Mouse (Mus musculus) MEL-GATA-1-ER (cell line): ENCODE results near the gene Suz12.
"Not testable (repeated sequence)": the region's sequence is repeated elsewhere in the genome, so short reads cannot be mapped to it uniquely, and the experiment has no call there.

Experiments
- DNase-seq: peaks from one replicate; pipeline ENCODE4 v3.0.0-alpha.2; 2012; ENCODE audit warnings: low read depth; ENCODE audit errors: extremely low read depth

The Suz12 gene

DNA sequence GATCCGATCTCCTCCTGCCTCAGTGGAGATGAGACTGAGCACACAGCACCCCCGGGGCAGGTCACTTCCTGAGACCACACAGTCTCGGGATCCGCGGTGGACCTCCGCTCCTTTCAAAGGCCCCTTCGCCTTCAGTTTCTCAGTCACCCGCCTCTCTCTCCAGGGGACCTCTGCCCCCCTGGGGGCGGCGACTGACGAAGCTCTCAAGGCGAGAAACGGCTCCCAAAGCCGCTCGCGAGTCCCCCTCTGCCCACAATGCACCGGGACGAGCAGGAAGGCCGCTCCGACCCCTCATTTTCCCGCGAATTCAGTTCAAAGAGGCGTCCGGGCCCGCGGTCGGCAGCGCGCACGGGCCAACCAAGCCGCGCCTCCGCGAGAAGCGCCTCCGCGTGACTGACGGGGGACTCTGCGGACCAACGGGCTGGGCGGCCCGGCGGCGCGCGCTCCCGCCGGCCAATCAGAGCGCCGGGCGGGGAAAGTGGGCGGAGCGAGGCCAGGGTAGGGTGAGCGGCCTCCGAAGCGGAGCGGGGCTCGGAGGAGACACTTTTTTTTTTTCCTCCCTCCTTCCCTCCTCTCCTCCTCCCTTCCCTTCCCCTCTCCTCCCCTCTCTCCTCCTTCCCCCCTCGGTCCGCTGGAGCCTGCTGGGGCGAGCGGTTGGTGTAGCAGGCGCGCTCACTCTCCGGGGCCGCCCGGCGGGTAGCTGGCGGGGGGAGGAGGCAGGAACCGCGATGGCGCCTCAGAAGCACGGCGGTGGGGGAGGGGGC is at the start of gene Suz12:
Suz12 (plus strand) TSS at position 515 of the 764 bp plus-strand sequence.
- peak; percentile 88 for DNase-seq

DNA sequence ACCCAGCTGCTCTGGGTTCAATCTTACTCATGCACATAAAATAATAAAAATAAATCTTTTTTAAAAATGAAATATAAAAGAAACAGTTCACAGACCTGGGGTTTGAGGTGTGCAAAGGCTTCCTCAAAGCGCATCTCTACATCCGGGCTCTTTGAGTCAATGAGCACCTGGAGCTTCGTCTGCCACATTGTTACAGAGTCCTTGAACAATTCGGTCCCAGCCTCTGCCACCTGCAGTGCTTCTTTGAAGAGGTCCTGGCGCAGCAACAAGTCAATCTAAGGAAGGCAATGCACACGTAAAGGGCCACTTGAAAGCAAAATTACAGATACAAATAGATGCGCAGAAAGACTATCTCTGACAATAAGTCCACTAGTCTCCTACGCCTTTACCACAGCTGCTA is 49.8 kb upstream of the Suz12 start:
- DNase-seq: no peak

DNA sequence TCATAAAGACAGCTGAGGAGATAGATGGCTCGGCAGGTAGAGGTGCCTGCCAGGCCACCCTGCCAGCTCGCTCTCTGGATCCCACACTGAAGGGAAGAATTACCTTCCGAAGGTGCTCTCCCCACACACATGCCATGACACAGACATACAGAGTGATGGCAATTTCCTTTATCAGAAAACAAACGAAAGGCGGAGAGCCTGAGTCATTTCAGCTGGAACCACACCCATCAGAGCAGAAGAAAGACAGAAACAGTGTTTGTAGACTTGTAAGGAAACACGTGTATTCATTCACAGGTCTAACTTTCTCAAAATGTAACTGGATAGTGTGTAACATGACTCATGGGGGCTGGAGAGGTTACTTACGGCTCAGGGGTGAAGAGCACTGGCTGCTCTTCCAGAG is 49.3 kb upstream of the Suz12 start:
- no peak for DNase-seq

DNA sequence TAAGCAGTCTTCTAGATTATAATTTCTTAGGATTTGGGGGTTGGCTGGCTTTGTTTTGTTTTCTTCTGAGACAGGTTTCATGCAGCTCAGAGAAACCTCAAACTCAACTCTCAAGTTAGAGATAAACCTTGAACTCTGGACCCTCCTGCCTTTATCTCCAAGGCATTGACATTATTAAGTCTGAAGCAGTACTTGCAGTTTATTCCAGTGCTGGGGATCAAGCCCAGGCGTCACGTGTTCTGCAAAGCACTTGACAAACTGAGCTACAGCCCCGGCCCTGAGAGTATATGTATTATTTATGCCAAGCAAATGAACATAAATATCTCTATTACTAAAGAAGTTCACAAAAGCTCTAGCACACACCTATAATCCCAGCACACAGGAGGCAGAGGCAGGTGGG is 45.6 kb upstream of the Suz12 start:
- DNase-seq: no peak

DNA sequence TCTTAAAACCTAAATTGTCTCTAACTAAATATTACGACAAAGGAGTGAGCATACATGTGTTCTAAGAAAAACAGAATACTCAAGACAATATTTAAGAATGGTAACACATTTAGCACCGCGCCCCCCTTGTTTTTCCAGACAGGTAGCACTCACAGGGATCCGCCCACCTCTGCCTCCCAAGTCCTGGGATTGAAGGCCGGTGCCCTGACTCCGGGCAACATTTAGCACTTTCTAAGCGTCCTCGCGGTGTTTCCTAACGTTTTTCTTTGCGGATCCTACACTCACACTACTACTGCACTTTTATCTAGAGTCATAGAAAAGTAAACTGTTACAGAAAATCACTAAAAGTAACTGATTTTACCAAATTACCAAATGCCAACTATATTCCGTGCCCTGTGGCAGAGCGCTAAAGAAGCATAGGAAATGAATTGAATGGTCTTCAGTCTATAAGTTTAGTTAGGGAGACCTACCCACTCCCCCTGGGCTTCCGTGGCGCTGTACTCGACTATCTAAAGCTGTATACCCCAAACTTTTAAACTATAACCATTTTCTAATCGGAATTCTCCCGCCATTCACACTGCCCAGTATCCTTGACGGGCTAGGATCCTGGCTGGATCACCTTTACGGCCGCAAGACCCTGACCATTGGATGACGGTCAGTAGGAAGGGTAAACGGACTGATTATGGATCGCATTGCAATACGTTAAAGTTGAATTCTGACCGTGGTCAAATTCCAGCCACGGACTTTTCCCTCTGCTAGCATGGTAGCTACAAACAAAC is 31.4 kb upstream of the Suz12 start:
- DNase-seq: peak; percentile 19

DNA sequence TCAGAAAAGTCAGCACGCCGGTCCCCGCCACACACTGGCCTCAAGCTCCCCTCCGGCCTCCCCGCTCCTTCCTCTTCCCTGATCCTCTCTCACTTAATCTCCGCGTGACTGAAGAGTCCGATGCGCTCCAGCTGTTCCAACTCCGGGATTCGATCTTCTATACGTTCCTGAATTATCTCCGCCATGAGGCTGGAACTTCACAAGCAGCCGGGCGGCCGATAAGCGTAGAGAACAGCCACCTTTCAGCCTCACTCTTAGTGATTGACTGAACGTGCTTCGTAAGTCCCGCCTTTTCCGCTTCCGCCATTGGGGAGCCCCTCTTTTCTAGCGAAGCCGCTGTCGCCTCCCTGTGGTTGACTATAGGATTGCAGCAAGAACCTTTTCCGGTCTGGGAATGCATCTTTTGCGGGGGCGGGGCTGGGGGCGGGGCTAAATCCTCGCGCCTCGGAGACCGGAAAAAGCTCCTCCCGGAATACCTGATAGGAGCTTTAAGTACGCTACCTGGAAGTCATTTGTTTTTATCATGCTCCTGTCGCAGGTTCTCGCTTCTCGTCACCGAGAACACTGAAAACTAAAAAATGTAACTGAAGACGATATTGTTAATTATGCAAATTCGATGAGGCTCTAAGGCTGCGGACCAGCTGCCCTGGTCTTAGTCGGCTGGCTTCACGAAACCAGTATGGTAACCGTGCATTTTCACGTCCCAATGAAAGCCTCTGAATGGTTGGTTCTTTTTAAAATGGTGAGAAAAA is 30.6 kb upstream of the Suz12 start, which contains the start of gene Utp6:
Utp6 (minus strand) TSS at position 266 of the 752 bp plus-strand sequence.
- peak; percentile 94 for DNase-seq

DNA sequence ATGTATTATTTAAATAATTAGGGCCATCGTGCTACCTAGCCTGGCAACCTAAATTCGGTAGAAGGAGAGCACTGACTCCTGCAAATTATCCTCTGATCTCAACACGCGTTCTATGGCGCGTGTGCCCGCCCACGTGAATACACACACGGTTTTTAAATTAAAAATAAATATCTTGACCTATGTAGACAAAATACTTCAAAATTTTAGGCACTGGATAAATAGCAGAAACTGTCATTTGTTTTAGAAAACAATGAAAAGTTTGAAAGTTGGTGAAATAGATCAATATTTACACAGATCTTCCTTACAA is 30.1 kb upstream of the Suz12 start:
- no peak for DNase-seq

DNA sequence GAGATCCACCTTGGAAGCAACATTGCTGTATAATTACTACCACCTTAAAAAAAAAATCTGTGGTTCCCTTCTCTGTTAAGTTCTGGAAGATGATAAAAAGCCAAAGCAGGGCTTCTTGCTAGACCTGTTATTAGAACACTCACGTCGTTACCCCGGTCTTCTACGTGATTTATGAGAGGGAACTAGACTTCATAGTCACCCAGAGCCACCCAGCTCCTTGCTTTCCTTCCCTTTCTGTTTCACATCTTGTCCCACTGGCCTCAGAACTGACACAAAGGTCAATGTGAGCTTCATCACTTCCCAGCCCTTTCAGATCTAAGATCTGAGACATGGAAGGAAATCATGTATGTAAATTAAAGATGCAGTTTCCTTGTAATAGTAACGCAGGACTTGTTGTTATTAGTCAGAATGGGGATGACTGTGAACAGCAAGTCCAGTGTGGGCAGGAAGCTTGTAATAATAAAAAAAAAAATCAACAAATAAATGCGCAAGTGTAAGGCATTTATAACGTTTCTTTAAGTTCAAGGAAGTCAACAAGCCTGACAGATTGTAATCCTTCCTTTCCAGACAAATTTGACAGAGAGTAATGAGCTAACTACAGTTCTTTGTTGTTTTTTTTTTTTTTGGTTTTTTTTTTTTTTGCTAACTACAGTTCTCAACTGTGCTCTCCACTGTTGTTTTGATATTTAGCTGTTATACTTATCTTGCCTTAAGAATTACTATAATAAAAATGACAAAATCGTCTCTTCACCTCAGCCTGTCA is 29.5 kb upstream of the Suz12 start:
- peak; percentile 53 for DNase-seq

DNA sequence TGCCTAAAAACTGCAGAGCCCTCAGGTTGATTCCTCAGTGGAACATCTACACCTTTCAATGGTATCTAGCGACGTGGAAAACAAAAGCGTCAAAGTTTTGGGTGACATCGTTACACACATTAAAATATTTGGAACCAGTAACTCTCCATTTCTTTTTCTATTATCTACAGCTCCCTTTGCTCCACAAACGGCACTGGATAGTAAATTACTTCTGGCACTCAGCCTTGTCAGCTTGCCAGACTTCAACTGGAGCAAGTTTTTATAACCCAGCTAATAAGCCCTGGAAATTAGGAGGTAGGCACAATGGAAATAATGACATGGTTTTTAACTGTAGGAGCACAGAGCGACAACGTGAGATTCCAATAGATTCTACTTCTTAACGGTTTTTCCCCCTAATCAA is 27.0 kb upstream of the Suz12 start:
- no peak for DNase-seq

DNA sequence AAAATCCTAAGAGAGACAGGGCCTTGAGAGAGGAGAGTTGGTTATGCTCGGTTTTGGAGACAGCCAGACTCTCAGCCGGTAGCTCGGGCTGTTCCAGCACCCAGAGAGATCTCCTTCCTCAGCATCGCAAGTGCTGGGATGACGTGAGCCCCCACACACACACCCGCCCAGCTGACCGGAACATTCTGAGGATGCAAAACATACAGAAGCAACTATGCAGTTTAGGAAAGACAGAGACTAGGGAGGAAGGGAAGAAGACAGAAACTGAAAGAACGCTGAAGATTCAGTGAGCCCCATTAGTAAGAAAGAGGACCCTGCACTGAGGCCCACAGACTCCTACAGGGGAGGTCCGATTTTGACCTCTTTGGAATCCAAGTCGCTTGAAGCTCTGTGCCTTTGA is 25.2 kb upstream of the Suz12 start:
- DNase-seq: no peak

DNA sequence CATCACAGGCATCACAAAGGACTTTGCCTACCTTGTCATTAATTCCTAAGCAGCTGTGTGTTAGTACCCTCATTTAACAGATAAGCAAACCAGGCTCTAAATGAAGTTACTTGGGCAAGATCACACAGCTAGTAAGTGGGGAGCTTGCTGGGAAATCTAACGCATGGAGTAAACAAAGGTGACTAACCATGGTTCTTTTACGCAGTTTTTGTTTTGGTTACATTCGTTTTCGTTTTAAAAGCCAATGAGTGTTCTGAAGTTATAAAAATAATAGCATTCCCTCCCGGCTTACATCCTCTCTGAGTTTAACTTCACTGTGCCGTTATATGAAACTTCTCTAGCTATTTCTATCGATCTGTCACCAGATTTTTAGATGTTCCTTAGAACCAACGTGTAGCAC is 19.8 kb upstream of the Suz12 start:
- DNase-seq: no peak

DNA sequence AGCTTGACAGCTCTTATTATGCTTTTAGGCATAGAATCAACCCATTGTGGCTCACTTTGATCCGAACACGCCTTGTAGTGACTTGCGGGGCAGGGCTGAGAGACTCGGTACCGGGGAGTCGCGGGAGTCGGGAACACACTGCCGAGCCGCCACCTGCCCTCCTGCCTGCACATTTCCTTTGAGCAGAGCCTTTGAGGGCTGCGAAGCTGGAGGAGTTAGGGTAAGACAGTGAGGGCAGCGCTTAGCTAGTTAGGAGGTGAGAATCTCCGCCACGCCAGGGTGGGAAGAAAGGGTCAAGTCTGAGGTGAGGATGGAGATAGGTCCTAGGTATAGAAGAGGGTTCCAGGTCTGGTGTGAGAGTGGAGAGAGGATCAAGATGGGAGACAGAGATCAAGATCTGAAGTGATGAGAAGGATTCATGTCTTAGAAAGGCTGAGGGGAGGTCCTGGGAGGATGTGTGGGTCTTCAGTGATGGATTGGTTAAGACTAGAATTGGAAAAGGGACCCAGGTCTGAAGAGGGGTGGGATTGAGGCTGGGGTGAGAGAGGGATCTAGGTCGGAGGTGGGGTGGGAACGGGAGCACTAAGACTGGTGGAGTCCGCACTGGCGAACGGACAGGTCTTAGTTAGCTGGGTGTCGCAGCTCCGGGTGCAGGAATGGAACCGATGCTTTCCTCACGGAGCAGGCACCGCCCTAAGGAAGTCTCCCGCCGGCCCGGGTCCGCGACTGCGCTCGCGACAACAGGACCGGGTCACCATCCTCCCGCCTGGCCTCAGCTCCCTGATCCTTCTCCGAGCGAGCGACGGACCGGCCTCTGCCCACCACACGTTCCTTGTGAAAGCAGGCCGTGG is 19.1 kb upstream of the Suz12 start:
- no peak for DNase-seq

DNA sequence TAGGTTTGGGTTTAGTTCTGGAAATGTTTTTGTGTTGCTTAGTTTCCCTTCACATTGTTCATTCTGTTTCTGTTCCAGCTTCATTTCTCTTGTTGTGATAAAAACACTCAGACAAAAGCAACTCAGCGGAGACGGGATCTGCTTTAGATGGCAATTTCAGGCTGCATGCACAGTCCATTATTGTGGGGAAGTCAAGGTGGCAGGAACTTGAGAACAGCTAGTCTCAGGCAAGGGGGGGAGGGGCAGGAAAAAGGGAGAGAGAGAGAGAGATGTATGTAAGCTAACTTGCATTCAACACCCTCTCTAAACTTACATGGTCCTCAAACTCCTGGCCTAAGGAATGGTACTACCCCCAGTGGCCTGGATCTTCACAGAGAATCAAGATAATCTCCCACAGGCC is 17.5 kb upstream of the Suz12 start:
- no peak for DNase-seq

DNA sequence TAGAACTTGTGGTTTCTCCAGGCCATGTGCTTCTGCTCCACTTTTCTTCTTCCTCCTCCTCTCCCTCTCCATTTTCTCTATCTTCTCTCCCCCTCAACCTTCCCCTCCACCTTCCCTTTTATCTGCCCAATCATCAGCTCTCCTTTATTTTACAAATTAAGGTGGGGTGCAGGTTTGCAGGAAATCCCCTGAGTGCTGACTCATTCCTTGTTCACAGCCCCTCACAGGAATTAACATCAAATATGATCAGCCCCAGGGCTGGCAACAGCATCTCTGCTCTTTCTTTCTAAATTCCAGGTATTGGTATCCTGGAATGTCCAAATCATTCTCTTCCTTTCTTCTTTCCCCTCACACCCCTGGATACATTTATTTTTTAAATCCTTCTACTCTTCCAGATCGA is 16.7 kb upstream of the Suz12 start:
- DNase-seq: no peak

DNA sequence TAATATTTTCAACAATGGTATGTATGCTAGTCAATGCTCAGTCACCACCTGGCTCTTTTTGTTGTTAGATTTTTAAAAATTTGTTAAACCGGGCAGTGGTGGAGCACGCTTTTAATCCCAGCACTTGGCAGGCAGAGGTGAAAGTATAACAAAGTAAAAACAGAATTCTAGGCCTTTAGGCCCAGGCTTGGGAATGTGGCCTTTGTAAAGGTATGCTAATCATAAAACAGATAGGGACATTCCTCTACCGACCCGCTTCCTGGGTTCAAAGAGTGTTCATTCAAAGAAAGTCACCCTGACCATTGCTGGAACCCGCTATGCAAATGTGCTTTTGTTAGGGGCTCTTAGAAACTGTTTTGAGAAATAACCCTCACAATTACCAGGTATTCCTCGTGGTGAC is 16.3 kb upstream of the Suz12 start:
- not testable (repeated sequence) for DNase-seq

DNA sequence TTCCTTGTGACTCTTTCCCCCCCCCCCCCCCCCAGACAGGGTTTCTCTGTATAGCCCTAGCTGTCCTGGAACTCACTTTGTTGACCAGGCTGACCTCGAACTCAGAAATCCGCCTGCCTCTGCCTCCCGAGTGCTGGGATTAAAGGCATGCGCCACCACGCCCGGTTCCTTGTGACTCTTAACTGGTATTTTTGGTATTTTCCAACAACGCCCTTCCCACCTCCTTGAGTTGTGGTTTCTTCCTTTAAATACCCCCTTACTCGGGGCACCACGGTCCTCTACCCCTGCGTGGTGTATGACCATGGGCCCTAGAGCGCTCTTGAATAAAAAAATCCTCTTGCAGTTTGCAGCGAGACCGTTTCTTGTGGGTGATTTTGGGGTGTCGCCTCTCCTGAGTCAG is 15.8 kb upstream of the Suz12 start:
- not testable (repeated sequence) for DNase-seq

DNA sequence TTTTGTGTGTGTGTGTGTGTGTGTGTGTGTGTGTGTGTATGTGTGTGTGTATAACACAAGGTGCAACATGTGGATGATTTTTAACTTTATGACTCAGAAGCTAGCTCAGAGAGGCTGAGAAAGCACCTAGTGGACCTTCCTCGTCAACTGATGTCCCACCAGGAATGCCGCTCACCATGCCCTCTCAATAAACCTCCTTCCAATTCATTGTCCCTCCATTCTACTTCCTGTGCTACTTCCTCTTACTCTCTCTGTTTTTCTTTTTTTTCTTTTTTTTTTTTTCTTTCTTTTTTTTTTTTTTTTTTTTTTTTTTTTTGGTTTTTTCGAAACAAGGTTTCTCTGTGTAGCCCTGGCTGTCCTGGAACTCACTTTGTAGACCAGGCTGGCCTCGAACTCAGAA is 15.2 kb upstream of the Suz12 start:
- DNase-seq: not testable (repeated sequence)

DNA sequence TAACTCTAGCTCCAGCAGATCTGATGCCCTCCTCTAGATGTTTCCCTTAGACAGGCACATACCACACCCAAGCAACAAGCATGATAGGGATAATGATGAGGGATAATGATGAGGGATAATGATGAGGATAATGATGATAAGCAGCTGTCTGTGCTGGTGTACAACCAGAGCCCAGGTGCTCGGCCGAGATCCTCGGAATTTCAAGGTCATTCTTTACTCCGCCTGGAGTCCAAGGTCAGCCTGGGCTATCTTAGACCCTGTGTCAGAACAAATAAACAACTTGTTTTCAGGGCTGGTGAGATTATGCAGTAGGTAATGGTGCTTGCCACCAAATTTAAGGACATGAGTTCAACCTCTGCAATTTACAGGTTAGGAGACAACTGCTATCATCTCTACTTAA is 6.0 kb upstream of the Suz12 start:
- no peak for DNase-seq

DNA sequence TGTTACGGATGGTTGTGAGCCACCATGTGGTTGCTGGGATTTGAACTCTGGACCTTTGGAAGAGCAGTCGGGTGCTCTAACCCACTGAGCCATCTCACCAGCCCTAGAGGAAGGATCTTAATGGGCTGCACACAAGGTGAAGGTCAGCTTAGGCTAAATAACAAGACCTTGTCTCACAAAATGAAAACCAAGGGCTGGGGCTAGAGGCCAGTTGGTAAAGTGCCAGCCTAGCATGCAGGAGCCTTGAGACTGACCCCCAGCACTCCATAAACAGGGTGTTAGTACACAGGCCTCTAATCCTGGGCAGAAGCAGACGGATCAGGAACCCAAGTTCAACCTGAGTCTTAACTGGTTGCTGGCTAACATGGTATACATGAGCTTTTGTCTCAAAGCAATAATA is 5.0 kb upstream of the Suz12 start:
- DNase-seq: no peak

DNA sequence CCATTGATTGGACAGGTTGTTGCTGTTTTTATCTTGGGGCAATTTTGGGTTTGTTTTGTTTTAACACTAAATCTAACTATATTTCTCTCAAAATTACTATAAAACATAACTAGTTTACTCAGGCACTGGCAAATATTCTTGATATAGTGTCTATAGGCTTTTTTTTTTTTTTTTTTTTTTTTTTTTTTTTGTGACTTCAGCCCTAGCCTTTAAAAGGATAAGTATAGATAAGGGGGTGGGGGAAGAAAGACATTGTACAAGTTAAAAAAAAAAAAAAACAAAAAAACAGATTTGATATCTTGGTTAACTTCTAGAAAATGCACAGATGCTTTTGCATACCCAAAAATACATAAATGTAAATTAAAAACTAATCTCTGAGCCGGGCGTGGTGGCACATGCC is 2.8 kb upstream of the Suz12 start:
- DNase-seq: no peak

DNA sequence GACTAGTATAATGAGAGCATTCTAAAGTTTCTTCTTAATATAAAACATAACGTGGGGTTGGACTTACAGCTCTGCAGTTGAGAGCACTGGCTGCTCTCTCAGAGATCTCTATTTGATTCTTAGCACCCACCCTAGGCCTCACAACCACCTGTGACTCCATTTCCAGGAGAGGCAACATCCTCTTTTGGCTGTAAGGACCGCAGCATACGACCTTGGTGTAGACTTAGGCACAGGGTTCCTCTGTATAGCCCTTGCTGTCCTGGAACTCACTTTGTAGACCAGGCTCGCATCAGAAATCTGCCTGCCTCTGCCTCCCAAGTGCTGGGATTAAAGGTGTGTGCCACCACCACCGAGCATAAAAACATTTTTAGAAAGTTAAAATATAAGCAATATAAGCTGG is 1.3 kb upstream of the Suz12 start:
- no peak for DNase-seq
